Mouse (Mus musculus) ES-Bruce4 (cell line): ENCODE data around the gene Pcyt2. TPM values are rescaled to one million over a fixed set of nuclear protein-coding genes. Genes with fewer than 3 reads are reported as not detected.
A peak's percentile ranks its signal among the peaks of the same experiment; 100 is the strongest.

Source experiments
- H3K27ac ChIP-seq: 2 replicates; pipeline ENCODE4 v1.5.1; 2012; ENCODE audit warnings: low read length, inconsistent platforms; ENCODE audit not compliant: insufficient read depth
- H3K27me3 ChIP-seq: 2 replicates; pipeline ENCODE4 v1.6.1; 2012; ENCODE audit warnings: mild to moderate bottlenecking, low read length, inconsistent platforms; ENCODE audit not compliant: control insufficient read depth, poor library complexity, insufficient read depth, severe bottlenecking
- H3K36me3 ChIP-seq: 2 replicates; pipeline ENCODE4 v1.6.1; 2012; ENCODE audit warnings: inconsistent platforms, mild to moderate bottlenecking, low read length, moderate library complexity; ENCODE audit not compliant: control insufficient read depth, poor library complexity, insufficient read depth, severe bottlenecking
- H3K4me1 ChIP-seq: one replicate; pipeline ENCODE4 v1.8.1; 2011; ENCODE audit warnings: low read length; ENCODE audit not compliant: control insufficient read depth, insufficient read depth
- H3K4me3 ChIP-seq: 2 replicates; pipeline ENCODE4 v1.5.1; 2011; ENCODE audit warnings: low read depth, mild to moderate bottlenecking, low read length
- H3K9ac ChIP-seq: 2 replicates; pipeline ENCODE4 v1.6.1; 2012; ENCODE audit warnings: low read depth, mild to moderate bottlenecking, inconsistent platforms; ENCODE audit not compliant: poor library complexity, severe bottlenecking
- H3K9me3 ChIP-seq: replicated peaks from 2 replicates; pipeline ENCODE4 v1.6.1; 2012; ENCODE audit warnings: mild to moderate bottlenecking, low read length, inconsistent platforms; ENCODE audit not compliant: control insufficient read depth, poor library complexity, insufficient read depth, severe bottlenecking
- CTCF ChIP-seq: IDR thresholded peaks from one replicate; pipeline ENCODE4 v1.8.1; 2011; ENCODE audit warnings: low read depth, low read length
- EP300 ChIP-seq: IDR thresholded peaks from 2 replicates; pipeline ENCODE4 v1.6.1; 2011; ENCODE audit warnings: low read depth, low read length; ENCODE audit not compliant: insufficient read depth
- POLR2A ChIP-seq: IDR thresholded peaks from one replicate; pipeline ENCODE4 v1.8.1; 2011; ENCODE audit warnings: low read length; ENCODE audit not compliant: insufficient read depth
- polyA plus RNA-seq: library from polyadenylated mRNA; stranded (reverse); fragments of >200 nt; gene quantifications from 2 replicates; pipeline ENCODE4 v1.2.4, GENCODE M21; 2011; ENCODE audit warnings: low read depth; ENCODE audit not compliant: missing spikeins, insufficient read depth, insufficient read length

Gene Pcyt2
- polyA plus RNA-seq, 1 experiment, result 39.6 TPM

- no peaks in the 10 kb centered on the region for H3K4me1 ChIP-seq
- TF ChIP-seq POLR2A (no peak), EP300 (peak; percentile 68; the same call in 1 of the 2 replicates)
- no peaks in the 10 kb centered on the region for H3K27me3 ChIP-seq
- no peak within 1 kb of the TSS for H3K9ac ChIP-seq
- H3K4me3 ChIP-seq, result peak within 1 kb of the TSS; percentile 53
- no peak within 1 kb of the TSS for H3K27ac ChIP-seq
- no peaks in the 10 kb centered on the region for H3K9me3 ChIP-seq
- H3K36me3 ChIP-seq, result no peaks in the 10 kb centered on the region
Measured at GRCm38 (mm10) chr11:120648001-120648476, 30.3 kb upstream of the Pcyt2 start, which contains the start of gene Myadml2. TSS of gene Myadml2 (minus strand) at chr11:120648158.

DNA sequence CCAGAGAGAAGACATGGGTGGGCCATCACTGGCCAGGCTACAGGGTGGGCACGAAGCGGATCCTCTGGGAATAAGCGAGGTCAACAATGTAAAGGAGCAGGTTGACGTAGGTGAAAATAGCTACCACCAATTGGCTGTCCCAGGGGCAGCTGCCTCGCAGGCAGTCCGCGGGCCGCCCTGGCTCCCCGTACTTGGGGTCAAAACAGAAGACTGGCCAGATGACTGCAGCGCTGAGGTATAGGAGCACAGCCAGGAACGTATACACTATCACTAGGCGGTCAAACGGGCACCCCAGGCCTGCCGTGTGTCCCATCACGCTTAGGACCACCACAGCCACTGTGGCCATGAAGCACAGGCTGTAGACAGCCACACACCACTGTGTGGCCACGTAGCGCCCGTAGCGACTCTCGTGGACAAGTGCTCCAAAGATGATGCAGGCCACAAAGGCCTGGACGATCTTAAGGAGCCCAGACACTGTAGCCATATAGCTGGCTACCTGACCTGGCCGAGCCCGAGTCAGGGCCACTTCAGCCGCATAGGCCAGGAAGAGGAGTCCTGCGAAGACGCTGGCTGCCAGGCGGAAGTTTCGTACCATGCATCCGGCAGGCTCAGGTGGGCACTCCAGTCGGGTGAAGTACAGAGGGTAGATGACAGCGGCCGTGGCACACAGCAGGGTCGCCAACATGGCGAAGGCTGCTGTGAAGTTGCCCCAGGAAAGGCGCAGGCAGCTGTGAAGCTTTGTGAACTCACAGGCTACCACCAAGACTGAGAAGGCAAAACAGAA is 29.5 kb upstream of the Pcyt2 start:
- H3K4me1 ChIP-seq, result peaks cover 4% of the 10 kb centered on the region
- H3K27ac ChIP-seq, result no peak overlapping the region
- no peaks in the 10 kb centered on the region for H3K27me3 ChIP-seq
- no peaks in the 10 kb centered on the region for H3K9me3 ChIP-seq
- TF ChIP-seq CTCF, result no peak
- TF ChIP-seq EP300, result no peak
- no peak for TF ChIP-seq POLR2A
- peak overlapping the region; percentile 53 for H3K4me3 ChIP-seq
- H3K9ac ChIP-seq, result no peak overlapping the region
- H3K36me3 ChIP-seq, result no peaks in the 10 kb centered on the region

DNA sequence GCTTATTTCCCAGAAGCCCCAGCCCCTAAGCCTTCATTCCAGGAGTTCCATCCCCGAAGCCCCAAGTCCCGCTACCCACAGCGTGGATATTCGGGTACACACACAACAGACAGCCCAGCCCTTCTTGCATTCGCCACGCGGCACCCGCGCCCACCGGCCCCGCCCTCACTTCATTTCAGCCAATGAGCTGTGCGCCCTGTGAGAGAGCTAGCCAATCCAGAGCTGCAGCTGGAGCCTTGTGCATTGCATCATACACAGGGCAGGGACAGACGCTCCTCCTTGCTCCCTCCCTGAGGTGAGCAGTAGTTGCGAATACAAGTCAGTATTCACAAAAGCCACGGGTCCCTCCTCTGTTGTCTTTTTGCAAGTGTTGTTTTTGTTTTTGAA is 25.9 kb upstream of the Pcyt2 start, which contains the start of gene Pycr1:
Pycr1 (minus strand) TSS at position 169 of the 387 bp plus-strand sequence.
- H3K9ac ChIP-seq, result peak within 1 kb of the TSS; percentile 68
- H3K27ac ChIP-seq, result no peak within 1 kb of the TSS
- no peaks in the 10 kb centered on the region for H3K36me3 ChIP-seq
- H3K9me3 ChIP-seq, result no peaks in the 10 kb centered on the region
- peak within 1 kb of the TSS; percentile 69 for H3K4me3 ChIP-seq
- no peak for TF ChIP-seq EP300
- peak; percentile 77 for TF ChIP-seq POLR2A
- peaks cover 9% of the 10 kb centered on the region for H3K4me1 ChIP-seq
- H3K27me3 ChIP-seq, result no peaks in the 10 kb centered on the region

DNA sequence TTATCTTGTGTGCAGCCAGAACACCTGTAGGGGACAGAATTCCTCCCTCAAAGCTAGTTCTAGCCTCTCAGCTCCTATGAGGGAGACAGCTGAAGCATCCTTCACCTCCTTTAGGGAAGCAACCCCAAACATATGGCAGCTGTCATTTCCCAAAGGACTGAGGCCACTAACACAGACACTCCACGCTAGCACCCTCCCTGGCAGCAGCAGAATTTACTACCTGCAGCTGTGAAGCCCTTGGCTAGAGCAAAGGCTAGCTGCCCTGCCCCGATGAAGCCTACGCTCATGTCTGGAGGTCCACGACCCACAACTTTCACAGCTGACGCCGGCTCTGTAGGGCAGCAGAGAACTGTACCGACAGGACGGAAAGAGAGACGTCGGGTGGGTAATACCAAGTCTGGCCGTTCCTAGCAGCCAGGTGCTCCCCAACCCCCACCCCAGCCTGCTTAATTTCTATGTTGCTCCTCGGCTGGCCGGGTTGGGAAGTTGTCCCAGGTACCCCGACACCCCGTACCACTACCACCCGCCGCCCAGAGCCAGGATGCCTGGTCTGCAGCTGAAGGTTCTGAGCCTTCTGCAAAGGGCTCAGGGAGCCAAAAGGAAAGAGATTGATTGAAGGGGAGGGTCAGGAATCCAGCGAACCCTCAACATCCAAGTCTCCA is 25.3 kb upstream of the Pcyt2 start:
- no peak for TF ChIP-seq POLR2A
- TF ChIP-seq CTCF, result no peak
- no peak for TF ChIP-seq EP300
- no peaks in the 10 kb centered on the region for H3K27me3 ChIP-seq
- H3K9ac ChIP-seq, result peak overlapping the region; percentile 68
- no peaks in the 10 kb centered on the region for H3K9me3 ChIP-seq
- no peaks in the 10 kb centered on the region for H3K36me3 ChIP-seq
- H3K27ac ChIP-seq, result no peak overlapping the region
- peak overlapping the region; percentile 69 for H3K4me3 ChIP-seq
- H3K4me1 ChIP-seq, result peaks cover 9% of the 10 kb centered on the region

DNA sequence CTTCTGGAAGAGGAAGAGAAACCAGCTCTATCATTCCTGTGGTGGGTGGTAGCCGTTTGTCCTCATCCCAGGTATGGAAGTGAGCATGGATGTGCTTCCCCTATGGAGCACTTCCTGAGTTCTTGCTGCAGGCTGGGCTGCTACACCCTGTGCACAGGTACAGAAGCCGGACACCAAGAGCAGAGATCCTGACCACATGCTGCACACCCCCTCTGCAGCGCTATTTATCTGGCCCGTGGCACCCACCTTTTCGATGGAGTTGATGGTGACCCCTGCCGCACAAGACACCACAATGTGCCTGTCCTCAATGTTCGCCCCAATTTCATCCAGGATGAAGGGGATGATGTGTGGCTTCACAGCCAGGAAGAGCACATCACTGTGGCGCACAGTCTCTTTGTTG is 24.1 kb upstream of the Pcyt2 start:
- Histone ChIP-seq H3K9ac (no peak overlapping the region), H3K36me3 (no peaks in the 10 kb centered on the region), H3K4me3 (no peak overlapping the region), H3K4me1 (peaks cover 9% of the 10 kb centered on the region), H3K27ac (no peak overlapping the region), H3K9me3 (no peaks in the 10 kb centered on the region), H3K27me3 (no peaks in the 10 kb centered on the region)
- TF ChIP-seq POLR2A (no peak), EP300 (no peak), CTCF (no peak)

- H3K4me3 ChIP-seq, result no peak overlapping the region
- H3K27ac ChIP-seq, result no peak overlapping the region
- TF ChIP-seq POLR2A (no peak), EP300 (no peak), CTCF (no peak)
- peaks cover 9% of the 10 kb centered on the region for H3K4me1 ChIP-seq
- H3K36me3 ChIP-seq, result no peaks in the 10 kb centered on the region
- no peak overlapping the region for H3K9ac ChIP-seq
- no peaks in the 10 kb centered on the region for H3K9me3 ChIP-seq
- no peaks in the 10 kb centered on the region for H3K27me3 ChIP-seq
Measured at GRCm38 (mm10) chr11:120641255-120641654, 23.5 kb upstream of the Pcyt2 start.
